Mouse (Mus musculus): ENCODE results near the gene Asic4.
A peak's percentile ranks its signal among the peaks of the same experiment; 100 is the strongest.

The Asic4 gene

GRCm38 (mm10) chr1:75450314-75451005, at the start of gene Asic4:
Gene Asic4, plus strand, starts transcription at chr1:75450436.
- no peak for DNase-seq (ENCODE audit: low spot score)

- DNase-seq (ENCODE audit: low spot score): no peak
These were observed 49.6 kb upstream of the Asic4 start for GRCm38 (mm10) chr1:75400493-75401115.

GRCm38 (mm10) chr1:75405547-75405946, 44.7 kb upstream of the Asic4 start:
- no peak for DNase-seq (ENCODE audit: low spot score)

- DNase-seq (ENCODE audit: low spot score): no peak
These were observed 44.1 kb upstream of the Asic4 start for GRCm38 (mm10) chr1:75406173-75406572.

GRCm38 (mm10) chr1:75407056-75407455, 43.2 kb upstream of the Asic4 start:
- no peak for DNase-seq (ENCODE audit: low spot score)

- no peak for DNase-seq (ENCODE audit: low spot score)
These were observed 42.0 kb upstream of the Asic4 start for GRCm38 (mm10) chr1:75408210-75408609.

- no peak for DNase-seq (ENCODE audit: low spot score)
These were observed 40.3 kb upstream of the Asic4 start for GRCm38 (mm10) chr1:75409950-75410349.

- DNase-seq (ENCODE audit: low spot score): no peak
These were observed 38.0 kb upstream of the Asic4 start for GRCm38 (mm10) chr1:75412196-75412595.

- no peak for DNase-seq (ENCODE audit: low spot score)
These were observed 36.5 kb upstream of the Asic4 start for GRCm38 (mm10) chr1:75413749-75414148.

- DNase-seq (ENCODE audit: low spot score): no peak
These were observed 28.4 kb upstream of the Asic4 start for GRCm38 (mm10) chr1:75421794-75422193.

GRCm38 (mm10) chr1:75422216-75422822, 27.9 kb upstream of the Asic4 start:
- DNase-seq (ENCODE audit: low spot score): no peak

- DNase-seq (ENCODE audit: low spot score): peak; percentile 41
These were observed 27.3 kb upstream of the Asic4 start for GRCm38 (mm10) chr1:75422823-75423471.

GRCm38 (mm10) chr1:75423780-75424390, 26.4 kb upstream of the Asic4 start:
- no peak for DNase-seq (ENCODE audit: low spot score)

GRCm38 (mm10) chr1:75425796-75426471, 24.3 kb upstream of the Asic4 start:
- DNase-seq (ENCODE audit: low spot score): no peak

GRCm38 (mm10) chr1:75435475-75436328, 14.5 kb upstream of the Asic4 start, which contains the start of gene Gmppa:
Gene Gmppa, plus strand, starts transcription at chr1:75435930.
- DNase-seq (ENCODE audit: low spot score): peak; percentile 78

- no peak for DNase-seq (ENCODE audit: low spot score)
These were observed 11.5 kb upstream of the Asic4 start for GRCm38 (mm10) chr1:75438782-75439181.

GRCm38 (mm10) chr1:75440661-75441060, 9.6 kb upstream of the Asic4 start:
- no peak for DNase-seq (ENCODE audit: low spot score)

GRCm38 (mm10) chr1:75441471-75441996, 8.7 kb upstream of the Asic4 start:
- DNase-seq (ENCODE audit: low spot score): no peak

- no peak for DNase-seq (ENCODE audit: low spot score)
These were observed 8.1 kb upstream of the Asic4 start for GRCm38 (mm10) chr1:75442171-75442570.

GRCm38 (mm10) chr1:75442811-75443210, 7.4 kb upstream of the Asic4 start:
- DNase-seq (ENCODE audit: low spot score): no peak

Measured in ovary, postnatal 36 days (tissue).